Mouse (Mus musculus) ES-E14 (cell line): ENCODE measurements around the gene Inpp5e.

ENCODE experiments used
- CHD2 ChIP-seq: IDR thresholded peaks from 2 replicates; pipeline ENCODE4 v1.6.1; 2014; ENCODE audit warnings: mild to moderate bottlenecking, low read depth, low read length, inconsistent platforms
- MAFK ChIP-seq: IDR thresholded peaks from 2 replicates; pipeline ENCODE4 v1.6.1; 2014; ENCODE audit warnings: mild to moderate bottlenecking, low read depth, low read length, inconsistent platforms; ENCODE audit not compliant: insufficient read depth
- ZC3H11A ChIP-seq: IDR thresholded peaks from 2 replicates; pipeline ENCODE4 v1.6.1; 2012; ENCODE audit warnings: low read depth, mild to moderate bottlenecking, inconsistent platforms, low read length, borderline replicate concordance
- ZNF384 ChIP-seq: IDR thresholded peaks from 2 replicates; pipeline ENCODE4 v1.6.1; 2012; ENCODE audit warnings: low read depth, low read length, inconsistent platforms

DNA sequence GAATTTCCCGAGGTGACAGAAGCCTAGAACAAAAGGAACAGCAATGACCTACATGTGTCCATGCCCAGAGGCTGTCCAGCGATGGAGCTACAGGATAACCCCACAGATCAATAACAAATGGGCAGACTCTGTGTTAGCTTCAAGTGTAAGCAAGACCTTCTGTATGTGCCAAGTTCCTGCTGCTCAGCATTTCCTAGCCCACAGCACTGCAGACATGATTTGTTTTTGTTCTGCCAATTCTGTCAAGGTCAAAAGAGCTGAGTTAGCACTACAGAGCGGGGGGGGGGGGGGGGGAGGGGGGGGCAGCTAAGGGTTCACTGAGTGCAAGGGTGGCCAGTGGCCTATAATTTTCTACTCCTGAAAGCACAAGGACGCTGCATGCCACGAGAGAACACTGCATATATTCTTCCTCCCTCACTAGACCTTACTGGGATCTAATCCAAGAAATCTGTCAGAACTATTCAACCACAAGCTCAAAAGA, 2.0 kb upstream of the Inpp5e start:
- TF ChIP-seq MAFK (no peak), ZC3H11A (no peak), ZNF384 (no peak), CHD2 (no peak)
